Mouse (Mus musculus) A20 (cell line): ENCODE data around the gene Asb6.

Experiments
- DNase-seq: peaks from one replicate; pipeline ENCODE4 v3.0.0-alpha.2; 2011; ENCODE audit warnings: low read depth, low spot score

Gene Asb6

DNA sequence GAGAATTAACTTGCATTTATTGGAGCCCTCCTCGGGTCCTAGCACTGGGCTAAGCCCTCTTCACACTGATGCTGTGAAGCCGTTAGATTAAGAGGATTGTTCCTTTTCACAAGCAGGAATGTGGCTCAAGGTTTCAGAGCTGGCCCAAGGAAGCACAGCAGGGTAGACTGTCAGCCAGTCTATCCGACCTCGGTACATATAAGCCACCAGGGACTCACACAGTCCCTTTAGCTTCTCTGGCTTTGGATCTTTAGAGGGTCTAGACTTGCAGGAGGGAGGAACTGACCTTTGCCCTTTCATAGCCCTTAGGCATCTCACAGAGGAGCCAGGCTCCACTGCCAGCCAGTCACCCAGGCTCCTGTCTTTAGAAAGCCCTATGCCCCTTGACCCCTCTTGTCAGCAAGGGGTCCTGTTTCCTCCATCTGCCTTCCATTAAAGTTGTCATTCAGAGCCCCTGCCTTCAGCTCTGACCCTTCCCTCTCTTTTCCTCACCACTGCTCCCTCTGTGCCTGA, at the start of gene Asb6:
Asb6 (minus strand) TSS at position 51 of the 513 bp plus-strand sequence.
- no peak for DNase-seq

GRCm38 (mm10) chr2:30879481-30879880, 49.3 kb upstream of the Asb6 start:
- DNase-seq, result no peak

DNA sequence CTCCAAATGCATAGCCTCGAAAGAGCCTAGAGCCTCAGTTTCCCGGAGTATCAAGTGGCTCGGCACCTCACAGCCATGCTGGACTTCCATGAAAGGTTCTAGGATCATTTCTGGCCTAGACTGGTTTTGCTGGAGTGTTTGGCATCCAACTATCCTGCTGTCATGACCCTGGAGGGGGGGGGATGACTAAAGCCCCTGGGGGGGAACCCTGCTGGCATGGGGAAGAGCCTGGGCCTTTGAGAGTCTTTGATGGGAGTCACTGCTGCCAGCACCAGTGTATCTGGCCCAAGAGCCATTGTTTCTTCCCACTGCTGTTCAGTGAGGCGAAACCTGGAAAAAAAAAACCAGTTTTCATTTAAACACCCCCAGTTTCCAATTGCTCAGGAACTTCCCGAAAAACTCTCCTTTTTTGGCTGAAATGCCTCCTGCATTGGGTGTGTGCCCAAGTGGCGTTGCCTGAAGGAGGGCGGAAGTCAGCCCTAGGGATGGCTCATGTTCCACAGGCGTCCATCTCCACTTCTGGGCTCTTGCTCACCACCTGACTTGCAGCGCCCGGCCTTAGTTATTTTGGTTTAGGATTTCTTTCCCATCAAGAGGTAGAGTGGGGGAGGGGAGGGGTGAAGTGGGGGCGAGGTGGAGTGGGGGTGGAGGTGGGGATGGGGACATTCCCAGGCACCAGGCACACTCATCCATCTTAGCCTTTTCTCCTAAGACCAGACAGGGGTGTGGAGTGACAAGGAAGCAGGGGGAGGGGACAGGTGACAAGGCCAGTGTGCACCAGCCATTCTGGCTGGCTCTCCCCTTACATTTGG, 45.7 kb upstream of the Asb6 start:
- no peak for DNase-seq

- no peak for DNase-seq
These were observed 45.0 kb upstream of the Asb6 start for GRCm38 (mm10) chr2:30875096-30875495.

DNA sequence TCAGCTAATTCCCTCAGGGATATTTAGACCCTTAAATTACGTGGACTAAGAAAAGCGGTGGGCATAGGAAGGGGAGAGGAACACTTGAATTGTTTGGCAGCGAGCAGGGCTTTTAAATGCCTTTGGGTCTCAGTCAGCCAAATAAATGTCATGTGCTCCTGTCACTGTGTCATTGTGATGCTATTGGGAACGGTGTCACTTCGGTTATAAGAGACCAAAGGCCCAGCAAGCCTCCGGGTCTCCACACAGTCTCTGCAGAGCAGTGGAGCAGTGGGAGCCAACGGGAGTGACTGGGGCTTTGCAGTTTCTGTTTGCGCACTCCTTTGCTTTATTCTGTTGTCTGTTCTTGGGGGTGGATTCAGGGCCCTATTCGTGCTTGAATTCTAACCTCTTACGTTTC, 44.3 kb upstream of the Asb6 start:
- DNase-seq, result no peak

GRCm38 (mm10) chr2:30872669-30873068, 42.5 kb upstream of the Asb6 start:
- DNase-seq, result no peak

DNA sequence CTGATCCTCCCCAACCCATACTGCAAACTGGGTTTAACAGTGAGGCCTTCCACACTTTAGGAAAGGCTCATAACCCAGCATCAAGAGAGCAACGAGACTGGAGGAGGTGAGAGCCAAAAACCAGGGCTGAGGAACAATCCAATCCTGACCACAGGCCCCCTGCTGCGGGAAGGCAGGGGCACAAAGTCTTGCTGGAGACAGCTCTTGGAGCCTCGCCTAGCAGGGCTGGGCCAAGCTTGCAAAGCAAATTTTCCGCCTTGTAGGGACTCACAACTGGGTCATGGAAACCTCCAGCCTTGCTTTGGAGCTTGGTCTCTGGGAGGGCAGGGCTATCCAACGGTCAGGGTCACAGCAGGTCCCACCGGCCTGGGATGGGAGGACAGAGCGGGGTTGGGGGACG, 40.7 kb upstream of the Asb6 start:
- no peak for DNase-seq

GRCm38 (mm10) chr2:30865426-30865825, 35.3 kb upstream of the Asb6 start:
- no peak for DNase-seq

GRCm38 (mm10) chr2:30864968-30865381, 34.8 kb upstream of the Asb6 start:
- no peak for DNase-seq

GRCm38 (mm10) chr2:30863574-30863973, 33.4 kb upstream of the Asb6 start:
- DNase-seq, result no peak

DNA sequence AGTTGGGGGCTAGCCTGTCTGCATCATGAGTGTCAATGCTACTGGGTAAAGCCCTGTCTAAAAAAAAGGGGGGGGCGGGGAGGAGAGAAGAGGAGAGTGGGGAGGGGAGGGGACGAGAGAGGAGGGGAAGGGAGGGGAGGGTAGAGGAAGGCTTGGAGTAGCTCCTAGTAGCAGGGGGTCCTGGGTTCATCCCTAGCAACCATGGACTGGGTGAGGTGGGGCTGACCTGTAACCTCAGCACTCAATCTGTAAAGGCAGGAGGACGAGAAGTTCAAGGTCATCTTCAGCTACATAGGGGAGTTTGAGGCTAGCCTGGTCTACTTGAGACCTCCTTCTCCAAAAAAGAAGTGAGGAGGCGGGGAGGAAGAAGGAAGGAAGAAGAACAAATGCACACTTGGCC, 31.9 kb upstream of the Asb6 start:
- no peak for DNase-seq

DNA sequence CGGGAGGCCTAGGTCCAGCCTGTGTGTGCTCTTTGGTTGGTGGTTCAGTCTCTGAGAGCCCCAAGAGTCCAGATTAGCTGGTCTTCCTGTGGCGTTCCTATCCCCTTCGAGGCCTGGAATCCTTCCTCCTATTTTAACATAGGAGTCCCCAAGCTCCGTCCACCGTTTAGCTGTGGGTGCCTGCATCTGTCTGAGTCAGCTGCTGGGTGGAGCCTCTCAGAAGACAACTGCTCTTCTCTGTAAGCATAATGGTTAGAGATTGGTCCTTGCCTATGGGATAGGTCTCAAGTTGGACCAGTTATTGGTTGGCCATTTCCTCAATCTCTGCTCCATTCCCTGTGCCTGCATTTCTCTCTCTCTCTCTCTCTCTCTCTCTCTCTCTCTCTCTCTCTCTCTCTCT, 29.6 kb upstream of the Asb6 start:
- no peak for DNase-seq

GRCm38 (mm10) chr2:30857076-30857475, 26.9 kb upstream of the Asb6 start:
- DNase-seq, result no peak

- DNase-seq, result no peak
These were observed 22.7 kb upstream of the Asb6 start for GRCm38 (mm10) chr2:30852771-30853313.

DNA sequence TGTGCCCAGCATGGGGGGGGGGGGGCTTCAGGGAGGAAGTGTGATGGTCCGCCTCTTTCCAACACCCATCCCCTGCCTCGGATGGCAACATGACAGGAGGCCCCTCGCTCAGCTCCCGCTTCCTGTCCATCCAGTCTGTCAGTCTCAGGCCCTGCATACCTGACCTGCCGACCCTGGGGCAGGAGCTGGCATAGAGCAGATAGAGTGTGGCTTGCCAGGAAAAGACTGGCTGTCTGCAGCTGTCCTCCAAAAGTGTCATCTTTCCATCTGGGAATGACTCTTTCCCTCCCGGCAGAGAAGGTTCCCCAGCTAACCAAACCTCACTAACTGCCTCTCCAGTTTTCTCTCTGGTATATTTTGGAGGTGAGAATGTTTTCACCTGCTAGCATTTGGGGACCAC, 20.4 kb upstream of the Asb6 start:
- DNase-seq, result no peak

GRCm38 (mm10) chr2:30848184-30848583, 18.1 kb upstream of the Asb6 start:
- DNase-seq, result no peak

GRCm38 (mm10) chr2:30846723-30847122, 16.6 kb upstream of the Asb6 start:
- no peak for DNase-seq

DNA sequence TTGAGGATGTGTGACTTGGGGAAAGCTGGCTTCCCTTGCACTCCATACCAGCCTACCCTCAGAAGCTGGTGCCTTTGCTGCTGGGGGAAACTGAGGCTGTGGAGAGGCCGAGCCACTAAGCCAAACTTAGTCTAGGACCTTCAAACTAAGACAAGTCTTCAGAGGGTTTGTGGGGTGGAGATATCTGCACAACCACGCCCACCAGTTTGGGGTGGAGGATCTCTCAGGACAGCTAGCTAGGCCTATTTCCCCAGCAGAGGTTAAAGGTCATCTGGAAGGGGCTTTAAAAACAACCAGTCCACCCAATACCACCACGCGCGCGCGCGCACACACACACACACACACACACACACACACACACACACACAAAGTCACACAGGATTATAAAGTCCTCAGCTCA, 16.1 kb upstream of the Asb6 start:
- DNase-seq, result no peak

- DNase-seq, result no peak
These were observed 15.3 kb upstream of the Asb6 start for GRCm38 (mm10) chr2:30845152-30846070.

DNA sequence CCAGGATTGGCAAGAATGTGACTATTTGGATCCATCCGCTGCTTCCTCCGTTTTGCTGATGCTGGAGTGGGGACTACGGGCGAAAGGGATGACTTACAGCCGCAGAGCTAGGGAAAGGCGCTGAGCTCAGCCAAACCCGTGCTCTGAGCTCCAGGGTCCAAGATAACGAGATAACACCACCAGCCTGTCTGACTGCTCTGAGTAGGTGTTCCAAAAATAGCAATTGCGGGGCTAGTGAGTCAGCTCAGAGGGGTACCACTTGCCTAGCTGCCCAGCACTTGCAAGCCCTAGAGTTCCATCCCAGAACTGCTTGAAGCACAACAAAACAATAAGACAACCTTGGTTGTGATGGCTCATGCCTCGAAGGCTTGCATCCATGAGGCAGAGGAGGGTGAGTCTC, 12.5 kb upstream of the Asb6 start:
- no peak for DNase-seq

DNA sequence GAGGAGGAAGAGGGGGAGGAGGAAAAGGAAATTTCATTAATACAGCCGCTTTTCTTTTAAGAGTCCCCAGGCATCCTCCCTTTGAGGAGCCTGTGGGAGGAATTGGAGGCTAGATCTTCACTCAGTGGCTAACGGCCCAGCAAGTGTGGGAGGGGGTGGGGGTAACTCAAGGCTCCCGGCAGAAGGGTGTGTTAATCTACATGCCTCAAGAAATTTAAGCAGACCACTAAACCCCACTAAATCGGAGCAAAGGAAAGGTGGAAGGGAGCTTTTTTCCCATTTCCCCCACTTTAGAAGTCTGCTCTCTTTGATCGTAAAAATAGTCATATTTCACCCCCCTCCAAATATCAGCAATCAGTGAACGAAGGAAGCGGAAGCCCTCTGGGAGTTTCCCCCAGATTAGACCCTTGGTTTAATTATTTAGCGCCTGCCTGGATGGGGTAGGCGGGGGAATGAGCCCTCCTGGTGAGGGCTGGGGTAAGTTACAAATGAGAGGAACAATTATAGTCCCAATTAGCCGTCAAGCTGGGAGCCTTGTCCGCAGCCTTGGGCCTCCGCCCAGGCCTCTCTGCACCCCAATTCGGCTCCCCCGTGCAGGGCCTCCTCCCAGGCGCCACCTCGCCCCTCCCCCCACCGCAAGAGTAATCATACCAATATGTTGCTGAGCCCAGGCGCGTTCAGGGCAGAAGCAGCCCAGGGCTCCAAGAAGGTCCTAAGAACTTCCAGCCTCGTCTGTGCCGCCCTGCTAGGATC, 6.3 kb upstream of the Asb6 start:
- DNase-seq, result no peak
